Mouse (Mus musculus): ENCODE results near the gene Vat1l. TPM values are rescaled to one million over a fixed set of nuclear protein-coding genes. Genes with fewer than 3 reads are reported as not detected.
A peak's percentile ranks its signal among the peaks of the same experiment; 100 is the strongest.

The Vat1l gene
- polyA plus RNA-seq, 1 experiment from 2014 or later, result 29.7 TPM

GRCm38 (mm10) chr8:114363167-114363566, 157.8 kb downstream of the Vat1l start:
- Histone ChIP-seq H3K9ac (ENCODE audit: low read length) (no peak overlapping the region), H3K9me3 (replicated peaks; ENCODE audit: control insufficient read depth, low read length) (no peaks in the 10 kb centered on the region), H3K27me3 (replicated peaks; ENCODE audit: control insufficient read depth, insufficient read depth, low read length) (no peaks in the 10 kb centered on the region), H3K4me1 (ENCODE audit: control insufficient read depth, insufficient read depth, low read length) (no peaks in the 10 kb centered on the region), H3K4me3 (ENCODE audit: low read depth, low read length) (no peak overlapping the region), H3K27ac (ENCODE audit: low read depth, low read length) (no peak overlapping the region), H3K4me2 (ENCODE audit: low read length) (no peak overlapping the region), H3K36me3 (ENCODE audit: control insufficient read depth, insufficient read depth, low read length) (no peaks in the 10 kb centered on the region)
- 69% methylated on average over 5 of the region's 5 CpGs for WGBS
- DNase-seq (ENCODE audit: low spot score) (no peak), ATAC-seq (no peak)

GRCm38 (mm10) chr8:114363656-114364055, 158.2 kb downstream of the Vat1l start:
- no peak overlapping the region for H3K4me3 ChIP-seq (ENCODE audit: low read depth, low read length)
- no peak overlapping the region for H3K4me2 ChIP-seq (ENCODE audit: low read length)
- DNase-seq (ENCODE audit: low spot score) (no peak), ATAC-seq (no peak)
- H3K4me1 ChIP-seq (ENCODE audit: control insufficient read depth, insufficient read depth, low read length), result no peaks in the 10 kb centered on the region
- no peaks in the 10 kb centered on the region for H3K9me3 ChIP-seq (replicated peaks; ENCODE audit: control insufficient read depth, low read length)
- H3K27ac ChIP-seq (ENCODE audit: low read depth, low read length), result no peak overlapping the region
- H3K36me3 ChIP-seq (ENCODE audit: control insufficient read depth, insufficient read depth, low read length), result no peaks in the 10 kb centered on the region
- 76% methylated on average over 8 of the region's 8 CpGs for WGBS
- no peaks in the 10 kb centered on the region for H3K27me3 ChIP-seq (replicated peaks; ENCODE audit: control insufficient read depth, insufficient read depth, low read length)
- H3K9ac ChIP-seq (ENCODE audit: low read length), result no peak overlapping the region

GRCm38 (mm10) chr8:114369038-114369976, 163.9 kb downstream of the Vat1l start:
- H3K4me3 ChIP-seq (ENCODE audit: low read depth, low read length), result no peak overlapping the region
- 35% methylated on average over 27 of the region's 27 CpGs for WGBS
- H3K4me1 ChIP-seq (ENCODE audit: control insufficient read depth, insufficient read depth, low read length), result no peaks in the 10 kb centered on the region
- no peak for ATAC-seq
- no peak overlapping the region for H3K9ac ChIP-seq (ENCODE audit: low read length)
- no peak overlapping the region for H3K27ac ChIP-seq (ENCODE audit: low read depth, low read length)
- peak overlapping the region; percentile 12; the same call in 1 of the 2 replicates for H3K4me2 ChIP-seq (ENCODE audit: low read length)
- no peaks in the 10 kb centered on the region for H3K36me3 ChIP-seq (ENCODE audit: control insufficient read depth, insufficient read depth, low read length)
- H3K27me3 ChIP-seq (replicated peaks; ENCODE audit: control insufficient read depth, insufficient read depth, low read length), result no peaks in the 10 kb centered on the region
- DNase-seq (ENCODE audit: low spot score), result peak; percentile 77
- H3K9me3 ChIP-seq (replicated peaks; ENCODE audit: control insufficient read depth, low read length), result no peaks in the 10 kb centered on the region

- no peak overlapping the region for H3K4me2 ChIP-seq (ENCODE audit: low read length)
- H3K27ac ChIP-seq (ENCODE audit: low read depth, low read length), result no peak overlapping the region
- H3K9me3 ChIP-seq (replicated peaks; ENCODE audit: control insufficient read depth, low read length), result no peaks in the 10 kb centered on the region
- ATAC-seq (no peak), DNase-seq (ENCODE audit: low spot score) (no peak)
- WGBS, result 90% methylated on average over 6 of the region's 6 CpGs
- no peaks in the 10 kb centered on the region for H3K4me1 ChIP-seq (ENCODE audit: control insufficient read depth, insufficient read depth, low read length)
- no peak overlapping the region for H3K4me3 ChIP-seq (ENCODE audit: low read depth, low read length)
- no peaks in the 10 kb centered on the region for H3K36me3 ChIP-seq (ENCODE audit: control insufficient read depth, insufficient read depth, low read length)
- no peak overlapping the region for H3K9ac ChIP-seq (ENCODE audit: low read length)
- no peaks in the 10 kb centered on the region for H3K27me3 ChIP-seq (replicated peaks; ENCODE audit: control insufficient read depth, insufficient read depth, low read length)
Measured at GRCm38 (mm10) chr8:114374390-114374789, 169.0 kb downstream of the Vat1l start.

- 73% methylated on average over 3 of the region's 3 CpGs for WGBS
- no peak overlapping the region for H3K4me2 ChIP-seq (ENCODE audit: low read length)
- H3K27me3 ChIP-seq (replicated peaks; ENCODE audit: control insufficient read depth, insufficient read depth, low read length), result no peaks in the 10 kb centered on the region
- H3K4me3 ChIP-seq (ENCODE audit: low read depth, low read length), result no peak overlapping the region
- H3K9ac ChIP-seq (ENCODE audit: low read length), result no peak overlapping the region
- H3K4me1 ChIP-seq (ENCODE audit: control insufficient read depth, insufficient read depth, low read length), result no peaks in the 10 kb centered on the region
- ATAC-seq (no peak), DNase-seq (ENCODE audit: low spot score) (no peak)
- H3K9me3 ChIP-seq (replicated peaks; ENCODE audit: control insufficient read depth, low read length), result no peaks in the 10 kb centered on the region
- no peaks in the 10 kb centered on the region for H3K36me3 ChIP-seq (ENCODE audit: control insufficient read depth, insufficient read depth, low read length)
- H3K27ac ChIP-seq (ENCODE audit: low read depth, low read length), result no peak overlapping the region
Measured at GRCm38 (mm10) chr8:114384189-114384588, 178.8 kb downstream of the Vat1l start.

- WGBS, result 96% methylated on average over 4 of the region's 4 CpGs
- no peak overlapping the region for H3K4me2 ChIP-seq (ENCODE audit: low read length)
- no peaks in the 10 kb centered on the region for H3K27me3 ChIP-seq (replicated peaks; ENCODE audit: control insufficient read depth, insufficient read depth, low read length)
- no peaks in the 10 kb centered on the region for H3K4me1 ChIP-seq (ENCODE audit: control insufficient read depth, insufficient read depth, low read length)
- H3K27ac ChIP-seq (ENCODE audit: low read depth, low read length), result no peak overlapping the region
- H3K9me3 ChIP-seq (replicated peaks; ENCODE audit: control insufficient read depth, low read length), result no peaks in the 10 kb centered on the region
- no peak overlapping the region for H3K9ac ChIP-seq (ENCODE audit: low read length)
- DNase-seq (ENCODE audit: low spot score), result no peak
- no peaks in the 10 kb centered on the region for H3K36me3 ChIP-seq (ENCODE audit: control insufficient read depth, insufficient read depth, low read length)
- ATAC-seq, result no peak
- no peak overlapping the region for H3K4me3 ChIP-seq (ENCODE audit: low read depth, low read length)
Measured at GRCm38 (mm10) chr8:114387494-114387893, 182.1 kb downstream of the Vat1l start.

- no peaks in the 10 kb centered on the region for H3K9me3 ChIP-seq (replicated peaks; ENCODE audit: control insufficient read depth, low read length)
- ATAC-seq, result no peak
- 92% methylated on average over 11 of the region's 13 CpGs for WGBS
- H3K27ac ChIP-seq (ENCODE audit: low read depth, low read length), result no peak overlapping the region
- H3K4me1 ChIP-seq (ENCODE audit: control insufficient read depth, insufficient read depth, low read length), result no peaks in the 10 kb centered on the region
- DNase-seq (ENCODE audit: low spot score), result peak; percentile 6
- H3K4me3 ChIP-seq (ENCODE audit: low read depth, low read length), result no peak overlapping the region
- H3K9ac ChIP-seq (ENCODE audit: low read length), result no peak overlapping the region
- H3K27me3 ChIP-seq (replicated peaks; ENCODE audit: control insufficient read depth, insufficient read depth, low read length), result no peaks in the 10 kb centered on the region
- no peak overlapping the region for H3K4me2 ChIP-seq (ENCODE audit: low read length)
- no peaks in the 10 kb centered on the region for H3K36me3 ChIP-seq (ENCODE audit: control insufficient read depth, insufficient read depth, low read length)
Measured at GRCm38 (mm10) chr8:114390465-114391254, 185.2 kb downstream of the Vat1l start.

GRCm38 (mm10) chr8:114398326-114398725, 192.9 kb downstream of the Vat1l start:
- H3K27ac ChIP-seq (ENCODE audit: low read depth, low read length), result no peak overlapping the region
- WGBS, result 95% methylated on average over 5 of the region's 5 CpGs
- DNase-seq (ENCODE audit: low spot score) (no peak), ATAC-seq (no peak)
- H3K27me3 ChIP-seq (replicated peaks; ENCODE audit: control insufficient read depth, insufficient read depth, low read length), result no peaks in the 10 kb centered on the region
- no peaks in the 10 kb centered on the region for H3K9me3 ChIP-seq (replicated peaks; ENCODE audit: control insufficient read depth, low read length)
- H3K4me1 ChIP-seq (ENCODE audit: control insufficient read depth, insufficient read depth, low read length), result no peaks in the 10 kb centered on the region
- H3K36me3 ChIP-seq (ENCODE audit: control insufficient read depth, insufficient read depth, low read length), result no peaks in the 10 kb centered on the region
- no peak overlapping the region for H3K4me3 ChIP-seq (ENCODE audit: low read depth, low read length)
- no peak overlapping the region for H3K4me2 ChIP-seq (ENCODE audit: low read length)
- H3K9ac ChIP-seq (ENCODE audit: low read length), result no peak overlapping the region

GRCm38 (mm10) chr8:114399273-114399672, 193.9 kb downstream of the Vat1l start:
- Histone ChIP-seq H3K27ac (ENCODE audit: low read depth, low read length) (no peak overlapping the region), H3K4me3 (ENCODE audit: low read depth, low read length) (no peak overlapping the region), H3K4me1 (ENCODE audit: control insufficient read depth, insufficient read depth, low read length) (no peaks in the 10 kb centered on the region), H3K4me2 (ENCODE audit: low read length) (no peak overlapping the region), H3K36me3 (ENCODE audit: control insufficient read depth, insufficient read depth, low read length) (no peaks in the 10 kb centered on the region), H3K27me3 (replicated peaks; ENCODE audit: control insufficient read depth, insufficient read depth, low read length) (no peaks in the 10 kb centered on the region), H3K9ac (ENCODE audit: low read length) (no peak overlapping the region), H3K9me3 (replicated peaks; ENCODE audit: control insufficient read depth, low read length) (no peaks in the 10 kb centered on the region)
- ATAC-seq (no peak), DNase-seq (ENCODE audit: low spot score) (no peak)
- WGBS, result 93% methylated on average over 5 of the region's 5 CpGs
